14 mouse cellular contexts compared by ENCODE assay signal in genomic region chr9:45294210-45295011, GRCm38 (mm10). TPM values are rescaled to one million over a fixed set of nuclear protein-coding genes. Genes with fewer than 3 reads are reported as not detected.
DNase-seq lines count a peak whose midpoint lies in the region; ATAC-seq and TF ChIP-seq lines count a peak whose summit lies in the region.
"Had no signal": no experiment of that assay in that cellular context is flagged by ENCODE, and none has a peak within 500 bp of the region (broad histone marks: within the 10 kb centered on the region; RNA-seq: fewer than 3 reads in every experiment).

No protein-coding gene starts in this region.

- no peaks in the 10 kb centered on the region for H3K27me3 ChIP-seq in heart, embryonic 11.5 days (ENCODE audit: control insufficient read depth, insufficient read depth, low read length)

- no peak overlapping the region for H3K9ac ChIP-seq in heart, embryonic 11.5 days (ENCODE audit: low read depth, low read length)
- H3K9ac ChIP-seq: heart, embryonic 15.5 days; liver, embryonic 14.5 days; midbrain, embryonic 15.5 days had no signal

- no peaks in the 10 kb centered on the region for H3K9me3 ChIP-seq in heart, embryonic 11.5 days (replicated peaks; ENCODE audit: control insufficient read depth, low read length)
- H3K9me3 ChIP-seq: heart, embryonic 15.5 days; midbrain, embryonic 15.5 days had no signal

- no peak overlapping the region for H3K4me2 ChIP-seq in heart, embryonic 11.5 days
- H3K4me2 ChIP-seq: heart, embryonic 15.5 days; midbrain, embryonic 15.5 days had no signal

- H3K4me3 ChIP-seq in bone marrow, adult 2 months (replicated peaks; ENCODE audit: control insufficient read depth, low read depth, low read length) = no peak overlapping the region
- H3K4me3 ChIP-seq in heart, embryonic 11.5 days (ENCODE audit: low read depth, low read length) = no peak overlapping the region
- H3K4me3 ChIP-seq: heart, embryonic 15.5 days; midbrain, embryonic 15.5 days had no signal

- TF ChIP-seq POLR2A in bone marrow, adult 2 months (IDR thresholded peaks at IDR 0.05; ENCODE audit: borderline replicate concordance, control insufficient read depth, low read depth, low read length) = no peak

- H3K4me1 ChIP-seq in bone marrow, adult 2 months (ENCODE audit: control insufficient read depth, insufficient read depth, low read length) = peaks cover 10% of the 10 kb centered on the region
- H3K4me1 ChIP-seq in heart, embryonic 11.5 days (ENCODE audit: control insufficient read depth, insufficient read depth, low read length) = no peaks in the 10 kb centered on the region
- H3K4me1 ChIP-seq: heart, embryonic 15.5 days; midbrain, embryonic 15.5 days had no signal

- no peak for TF ChIP-seq CTCF in bone marrow, adult 2 months (IDR thresholded peaks at IDR 0.05; ENCODE audit: control insufficient read depth, insufficient read depth, low read length)

- H3K27ac ChIP-seq in bone marrow, adult 2 months (ENCODE audit: control insufficient read depth, insufficient read depth, low read depth, low read length, poor library complexity) = peak overlapping the region; percentile 76
- no peak overlapping the region for H3K27ac ChIP-seq in heart, embryonic 11.5 days (ENCODE audit: low read depth, low read length)
- H3K27ac ChIP-seq: heart, embryonic 15.5 days; liver, embryonic 14.5 days; midbrain, embryonic 15.5 days had no signal

- WGBS in bone marrow, adult 2 months = 2% methylated on average over 10 of the region's 10 CpGs
- WGBS in heart, embryonic 11.5 days (ENCODE audit: insufficient replicate concordance) = 47% methylated on average over 10 of the region's 10 CpGs

- ATAC-seq in inflammation-experienced regulatory T-cells, adult 6 months = peak; percentile 77
- no peak for ATAC-seq in heart, embryonic 11.5 days (replicated peaks; ENCODE audit: insufficient number of reproducible peaks, low FRiP score, low TSS enrichment)
- ATAC-seq: midbrain, embryonic 15.5 days had no signal

- DNase-seq in spleen, adult 12 weeks (ENCODE audit: low spot score) = peak; percentile 26
- DNase-seq in spleen, postnatal 14 days (ENCODE audit: low spot score in 2 of 2) = no peak
- peak; percentile 82 for DNase-seq in yolk sac, embryonic 10.5 days (ENCODE audit: low spot score)
- no peak for DNase-seq in adrenal gland, adult 2 months
- DNase-seq: adrenal gland, postnatal 36 days; cerebellum, adult 9-11 months; kidney, adult 11 months had no signal

- H3K36me3 ChIP-seq in heart, embryonic 11.5 days (ENCODE audit: control insufficient read depth, insufficient read depth, low read length) = no peaks in the 10 kb centered on the region
- H3K36me3 ChIP-seq: heart, embryonic 15.5 days; midbrain, embryonic 15.5 days had no signal

RNA-seq across cellular contexts. Expression of gene Tmprss13, which starts 24.5 kb away (rescaled TPM):
- polyA plus RNA-seq in bone marrow, adult 2 months (2011; ENCODE audit: insufficient read depth, insufficient read length, low replicate concordance, missing spikeins) = 0.59 and 1.5 TPM in 2 replicates
- polyA plus RNA-seq in inflammation-experienced regulatory T-cells, adult 6 months (2017; shearing (Covaris generic)) = 10 to 100 TPM in 1 of 3 experiments, 1 to 10 TPM in 2; 1.3 to 22.8 (median 2.5) TPM
- under 1 TPM; 0.26 to 0.73 TPM for total RNA-seq in adrenal gland, adult 2 months (2021)
- polyA plus RNA-seq in adrenal gland, adult 2 months (2012; rRNA removed) = 0.15 and 0.31 TPM in 2 replicates
- polyA plus RNA-seq in heart, embryonic 11.5 days (2014; fragmentation: Nextera tagmentation; extraction: Ambion mirVana) = 0.15 and 0.31 TPM in 2 replicates
- total RNA-seq: layer of hippocampus, postnatal 14 days had no signal
- polyA plus RNA-seq: liver, embryonic 14.5 days; midbrain, embryonic 15.5 days had no signal

RNA-seq across cellular contexts. Expression of gene Il10ra, which starts 25.5 kb away (rescaled TPM):
- polyA plus RNA-seq in bone marrow, adult 2 months (2011; ENCODE audit: insufficient read depth, insufficient read length, low replicate concordance, missing spikeins) = 16.0 and 32.8 TPM in 2 replicates
- polyA plus RNA-seq in inflammation-experienced regulatory T-cells, adult 6 months (2017; shearing (Covaris generic)) = 10 to 100 TPM; 38.3 to 56.0 (median 48.7) TPM
- total RNA-seq in adrenal gland, adult 2 months (2021) = 1 to 10 TPM; 2.3 to 3.7 TPM
- 3.1 and 3.6 TPM in 2 replicates for polyA plus RNA-seq in adrenal gland, adult 2 months (2012; rRNA removed)
- polyA plus RNA-seq in heart, embryonic 11.5 days (2014; fragmentation: Nextera tagmentation; extraction: Ambion mirVana) = 0.37 and 0.69 TPM in 2 replicates

Comparison
In these comparisons a context has a peak if more than half of its experiments do, and no peak if none do; other contexts are left out.
1. DNase-seq: peak in spleen, adult 12 weeks (single experiment) and yolk sac, embryonic 10.5 days (single experiment); none in spleen, postnatal 14 days (0 of 2) and adrenal gland, adult 2 months (single experiment).